ENCODE assay signal across 17 mouse cellular contexts in the genomic region with DNA sequence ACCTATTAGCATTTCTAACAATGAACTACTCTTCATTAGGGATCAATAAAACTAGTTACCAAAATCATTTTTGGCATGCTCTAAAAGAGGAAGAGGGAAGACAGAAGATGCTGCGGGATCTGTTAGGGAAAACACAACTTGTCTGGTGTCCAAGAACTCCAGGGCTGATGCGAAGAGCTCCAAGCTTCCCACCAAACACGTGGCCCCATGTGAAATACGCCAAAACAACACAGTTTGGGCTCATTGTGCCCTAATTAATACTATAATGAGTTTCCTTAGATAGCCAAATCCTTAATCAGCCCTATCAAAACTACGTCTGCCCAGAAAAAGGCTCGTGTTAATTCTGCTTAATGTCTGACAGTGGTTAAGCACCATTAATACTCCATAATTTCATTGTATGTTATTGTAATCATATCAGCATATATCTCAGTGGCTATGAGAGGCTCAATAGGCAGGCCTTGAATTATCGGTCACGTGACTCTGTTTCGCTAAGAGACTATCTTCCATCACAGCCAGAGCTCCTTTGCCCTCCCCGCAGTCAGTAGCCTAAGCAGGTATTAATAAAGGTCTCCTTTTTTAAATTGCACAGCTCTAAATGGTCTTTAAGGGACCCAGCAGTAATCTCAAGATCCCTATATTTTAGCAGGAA.
DNase-seq lines count a peak whose midpoint lies in the region; ATAC-seq and TF ChIP-seq lines count a peak whose summit lies in the region.
"Had no signal": no experiment of that assay in that cellular context is flagged by ENCODE, and none has a peak within 500 bp of the region (broad histone marks: within the 10 kb centered on the region; RNA-seq: fewer than 3 reads in every experiment).

No protein-coding gene starts in this region.

- H3K9me3 ChIP-seq in intestine, embryonic 15.5 days: no peaks in the 10 kb centered on the region
- H3K9me3 ChIP-seq in intestine, postnatal 0 days (ENCODE audit: control insufficient read depth): no peaks in the 10 kb centered on the region
- H3K9me3 ChIP-seq in forebrain, embryonic 14.5 days (replicated peaks; ENCODE audit: control insufficient read depth, low read length): no peaks in the 10 kb centered on the region
- H3K9me3 ChIP-seq in hindbrain, embryonic 16.5 days (ENCODE audit: control insufficient read depth, low read length): no peaks in the 10 kb centered on the region
- no peaks in the 10 kb centered on the region for H3K9me3 ChIP-seq in midbrain, postnatal 0 days (ENCODE audit: low read length)
- H3K9me3 ChIP-seq: embryonic facial prominence, embryonic 12.5 days; heart, embryonic 12.5 days had no signal

- peak; percentile 23; the same call in 1 of the 2 replicates for ATAC-seq in intestine, embryonic 15.5 days
- ATAC-seq in intestine, postnatal 0 days: no peak
- ATAC-seq in forebrain, embryonic 14.5 days: peak; percentile 51; the same call in 1 of the 2 replicates
- ATAC-seq in hindbrain, embryonic 16.5 days: peak; percentile 72
- no peak for ATAC-seq in midbrain, postnatal 0 days (ENCODE audit: low FRiP score)
- ATAC-seq: liver, postnatal 0 days had no signal

- no peaks in the 10 kb centered on the region for H3K4me1 ChIP-seq in intestine, embryonic 15.5 days (replicated peaks)
- no peaks in the 10 kb centered on the region for H3K4me1 ChIP-seq in intestine, postnatal 0 days (replicated peaks; ENCODE audit: control insufficient read depth, insufficient read depth, low read length)
- H3K4me1 ChIP-seq in forebrain, embryonic 14.5 days (ENCODE audit: control insufficient read depth, insufficient read depth, low read length): peaks cover 12% of the 10 kb centered on the region
- peaks cover 11% of the 10 kb centered on the region for H3K4me1 ChIP-seq in hindbrain, embryonic 16.5 days (ENCODE audit: control insufficient read depth, insufficient read depth, low read depth, low read length)
- no peaks in the 10 kb centered on the region; the same call in 1 of the 2 replicates for H3K4me1 ChIP-seq in midbrain, postnatal 0 days (ENCODE audit: insufficient read depth, low read length)
- H3K4me1 ChIP-seq: embryonic facial prominence, embryonic 12.5 days; heart, embryonic 12.5 days; megakaryocyte, embryonic 14.5 days had no signal

- TF ChIP-seq CTCF in intestine, postnatal 0 days (IDR thresholded peaks at IDR 0.05; ENCODE audit: low read depth): no peak
- no peak for TF ChIP-seq CTCF in midbrain, postnatal 0 days (IDR thresholded peaks at IDR 0.05)

- H3K27ac ChIP-seq in intestine, embryonic 15.5 days: no peak overlapping the region
- H3K27ac ChIP-seq in intestine, postnatal 0 days (ENCODE audit: low read depth, low read length): no peak overlapping the region
- H3K27ac ChIP-seq in forebrain, embryonic 14.5 days (ENCODE audit: low read depth, low read length): no peak overlapping the region
- no peak overlapping the region for H3K27ac ChIP-seq in hindbrain, embryonic 16.5 days (ENCODE audit: low read depth, low read length)
- H3K27ac ChIP-seq in midbrain, postnatal 0 days (ENCODE audit: low read depth, low read length): no peak overlapping the region
- H3K27ac ChIP-seq: embryonic facial prominence, embryonic 12.5 days had no signal

- no peak overlapping the region for H3K9ac ChIP-seq in intestine, embryonic 15.5 days
- H3K9ac ChIP-seq in intestine, postnatal 0 days (ENCODE audit: low read depth, low read length): no peak overlapping the region
- H3K9ac ChIP-seq in forebrain, embryonic 14.5 days (ENCODE audit: low read length): no peak overlapping the region
- H3K9ac ChIP-seq in hindbrain, embryonic 16.5 days (ENCODE audit: low read depth, low read length): no peak overlapping the region
- 0 out of 2 replicates have a peak overlapping the region, but pooled peaks have one; percentile 24 for H3K9ac ChIP-seq in midbrain, postnatal 0 days (replicated peaks; ENCODE audit: low read length, poor library complexity, severe bottlenecking)
- H3K9ac ChIP-seq: embryonic facial prominence, embryonic 12.5 days; heart, embryonic 12.5 days; liver, postnatal 0 days had no signal

- WGBS in intestine, embryonic 15.5 days: 76% methylated on average over 10 of the region's 10 CpGs
- WGBS in intestine, postnatal 0 days: 75% methylated on average over 10 of the region's 10 CpGs
- WGBS in forebrain, embryonic 14.5 days: 32% methylated on average over 10 of the region's 10 CpGs
- 48% methylated on average over 10 of the region's 10 CpGs for WGBS in hindbrain, embryonic 16.5 days
- 67% methylated on average over 10 of the region's 10 CpGs for WGBS in midbrain, postnatal 0 days

- no peaks in the 10 kb centered on the region for H3K36me3 ChIP-seq in intestine, embryonic 15.5 days
- no peaks in the 10 kb centered on the region for H3K36me3 ChIP-seq in intestine, postnatal 0 days (ENCODE audit: control insufficient read depth, insufficient read depth)
- H3K36me3 ChIP-seq in forebrain, embryonic 14.5 days (ENCODE audit: control insufficient read depth, insufficient read depth, low read length): no peaks in the 10 kb centered on the region
- H3K36me3 ChIP-seq in hindbrain, embryonic 16.5 days (ENCODE audit: control insufficient read depth, insufficient read depth, low read length): no peaks in the 10 kb centered on the region
- H3K36me3 ChIP-seq in midbrain, postnatal 0 days (ENCODE audit: insufficient read depth, low read length): no peaks in the 10 kb centered on the region
- H3K36me3 ChIP-seq: embryonic facial prominence, embryonic 12.5 days; heart, embryonic 12.5 days had no signal

- no peak overlapping the region for H3K4me2 ChIP-seq in intestine, embryonic 15.5 days (replicated peaks)
- no peak overlapping the region for H3K4me2 ChIP-seq in intestine, postnatal 0 days (replicated peaks; ENCODE audit: low read depth)
- peak overlapping the region; percentile 20; the same call in 1 of the 2 replicates for H3K4me2 ChIP-seq in forebrain, embryonic 14.5 days (ENCODE audit: low read length)
- peak overlapping the region; percentile 30; the same call in 1 of the 2 replicates for H3K4me2 ChIP-seq in hindbrain, embryonic 16.5 days (ENCODE audit: low read length)
- no peak overlapping the region for H3K4me2 ChIP-seq in midbrain, postnatal 0 days (ENCODE audit: low read depth, low read length, poor library complexity, severe bottlenecking)
- H3K4me2 ChIP-seq: embryonic facial prominence, embryonic 12.5 days; heart, embryonic 12.5 days had no signal

- no peak overlapping the region for H3K4me3 ChIP-seq in intestine, embryonic 15.5 days (replicated peaks)
- no peak overlapping the region for H3K4me3 ChIP-seq in intestine, postnatal 0 days (ENCODE audit: low read depth, low read length)
- no peak overlapping the region for H3K4me3 ChIP-seq in forebrain, embryonic 14.5 days (ENCODE audit: low read depth, low read length)
- H3K4me3 ChIP-seq in hindbrain, embryonic 16.5 days (ENCODE audit: low read length): no peak overlapping the region
- no peak overlapping the region for H3K4me3 ChIP-seq in midbrain, postnatal 0 days (ENCODE audit: low read depth, low read length)
- H3K4me3 ChIP-seq: embryonic facial prominence, embryonic 12.5 days; heart, embryonic 12.5 days; megakaryocyte, embryonic 14.5 days had no signal

- no peaks in the 10 kb centered on the region for H3K27me3 ChIP-seq in intestine, embryonic 15.5 days (replicated peaks)
- no peaks in the 10 kb centered on the region for H3K27me3 ChIP-seq in intestine, postnatal 0 days (replicated peaks; ENCODE audit: control insufficient read depth, insufficient read depth, low read length)
- H3K27me3 ChIP-seq in forebrain, embryonic 14.5 days (replicated peaks; ENCODE audit: control insufficient read depth, insufficient read depth, low read length): no peaks in the 10 kb centered on the region
- no peaks in the 10 kb centered on the region for H3K27me3 ChIP-seq in hindbrain, embryonic 16.5 days (replicated peaks; ENCODE audit: control insufficient read depth, insufficient read depth, low read length)
- H3K27me3 ChIP-seq in midbrain, postnatal 0 days (ENCODE audit: insufficient read depth, low read length): no peaks in the 10 kb centered on the region
- H3K27me3 ChIP-seq: embryonic facial prominence, embryonic 12.5 days; heart, embryonic 12.5 days; megakaryocyte, embryonic 14.5 days had no signal

- peak; percentile 63 for DNase-seq in forebrain, embryonic 14.5 days (ENCODE audit: low spot score)
- no peak for DNase-seq in midbrain, postnatal 0 days (ENCODE audit: low spot score)
- DNase-seq in right cerebral cortex, postnatal 10 days (ENCODE audit: low spot score in 2 of 2): no peak
- no peak for DNase-seq in MN1 (ENCODE audit: low spot score)
- no peak for DNase-seq in urinary bladder, adult 2 months (ENCODE audit: low spot score)
- DNase-seq: adrenal gland, postnatal 25 days; cerebellum, adult 8-10 months; heart, postnatal 36 days; kidney, adult 18-20 months; lung, postnatal 14 days had no signal

Comparison
In these comparisons a context has a peak if more than half of its experiments do, and no peak if none do; other contexts are left out.
1. ATAC-seq: peak in intestine, embryonic 15.5 days (single experiment), forebrain, embryonic 14.5 days (single experiment) and hindbrain, embryonic 16.5 days (single experiment); none in intestine, postnatal 0 days (single experiment) and midbrain, postnatal 0 days (single experiment).
2. H3K4me2 ChIP-seq: peak in forebrain, embryonic 14.5 days (single experiment) and hindbrain, embryonic 16.5 days (single experiment); none in intestine, embryonic 15.5 days (single experiment), intestine, postnatal 0 days (single experiment) and midbrain, postnatal 0 days (single experiment).